Mouse (Mus musculus) heart, postnatal 10 days (tissue): ENCODE data around the gene Inca1. TPM values are rescaled to one million over a fixed set of nuclear protein-coding genes. Genes with fewer than 3 reads are reported as not detected.
A peak's percentile ranks its signal among the peaks of the same experiment; 100 is the strongest.

ENCODE experiments used
- DNase-seq, 2 experiments: peaks; one replicate each; pipeline ENCODE4 v3.0.0; 2021
- intact Hi-C: fragments of 180-260 bp; cut with DNase I; formaldehyde crosslinking; loops from one replicate; pipeline ENCODE4 v1.15.1; 2025
- total RNA-seq, 2 experiments: library from RNA; stranded (reverse); gene quantifications; 2 replicates each; pipeline ENCODE4 v1.2.3; 2021

Inca1 gene
- total RNA-seq, 2 experiments from 2014 or later, result 2.6 to 3.0 TPM

GRCm38 (mm10) chr11:70655571-70656455 lies 44.1 kb downstream of the Inca1 start:
- intact Hi-C loops, result no loop called here
- DNase-seq, result peak; percentile 82 to 83

GRCm38 (mm10) chr11:70654923-70655570 lies 44.9 kb downstream of the Inca1 start:
- intact Hi-C loops, result no loop called here
- peak; percentile 90 to 92 for DNase-seq

GRCm38 (mm10) chr11:70654198-70654922 lies 45.6 kb downstream of the Inca1 start, which contains the start of gene Pfn1:
Gene Pfn1, minus strand, starts transcription at chr11:70654644.
- DNase-seq, result peak; percentile 78
- intact Hi-C loops, result no loop called here

GRCm38 (mm10) chr11:70653345-70654197 lies 46.4 kb downstream of the Inca1 start:
- DNase-seq, result peak; percentile 75 to 76
- intact Hi-C loops, result no loop called here

GRCm38 (mm10) chr11:70652884-70653344 lies 47.0 kb downstream of the Inca1 start:
- DNase-seq, result peak in 1 of 2 experiments; percentile 32
- intact Hi-C loops, result no loop called here

- intact Hi-C loops, result no loop called here
- DNase-seq, result peak in 1 of 2 experiments; percentile 32
Observed at GRCm38 (mm10) chr11:70652029-70652883, 47.7 kb downstream of the Inca1 start.

GRCm38 (mm10) chr11:70651391-70651790 lies 48.6 kb downstream of the Inca1 start:
- DNase-seq, result peak in 1 of 2 experiments; percentile 12
- intact Hi-C loops, result no loop called here

- intact Hi-C loops, result no loop called here
- no peak for DNase-seq
Observed at GRCm38 (mm10) chr11:70650322-70651175, 49.4 kb downstream of the Inca1 start.

- intact Hi-C loops, result no loop called here
- DNase-seq, result no peak
Observed at GRCm38 (mm10) chr11:70649185-70649734, 50.7 kb downstream of the Inca1 start.

- no peak for DNase-seq
- intact Hi-C loops, result no loop called here
Observed at GRCm38 (mm10) chr11:70648512-70648911, 51.4 kb downstream of the Inca1 start.

GRCm38 (mm10) chr11:70647716-70648420 lies 52.1 kb downstream of the Inca1 start:
- DNase-seq, result peak in 1 of 2 experiments; percentile 47
- intact Hi-C loops, result loop anchor here (2.0 kb wide), 1 partner anchor 53 kb away; the partner anchor contains the start of genes Inca1 and Kif1c

- peak; percentile 97 to 98 for DNase-seq
- intact Hi-C loops, result loop anchor here (2.0 kb wide), 1 partner anchor 54 kb away; the partner anchor contains the start of genes Inca1 and Kif1c
Observed at GRCm38 (mm10) chr11:70646691-70647650, 53.0 kb downstream of the Inca1 start, which contains the start of the genes Rnf167 and Slc25a11. Gene Rnf167, plus strand, starts transcription at chr11:70647235. Gene Slc25a11, minus strand, starts transcription at chr11:70647479.

GRCm38 (mm10) chr11:70646259-70646555 lies 53.7 kb downstream of the Inca1 start:
- DNase-seq, result peak in 1 of 2 experiments; percentile 32
- intact Hi-C loops, result loop anchor here (2.0 kb wide), 1 partner anchor 55 kb away; the partner anchor contains the start of genes Inca1 and Kif1c

- intact Hi-C loops, result loop anchor here (2.0 kb wide), 1 partner anchor 55 kb away; the partner anchor contains the start of genes Inca1 and Kif1c
- DNase-seq, result peak; percentile 44 to 50
Observed at GRCm38 (mm10) chr11:70645461-70646258, 54.3 kb downstream of the Inca1 start.
